Mouse (Mus musculus) kidney, adult 11 months (tissue): ENCODE results near the gene Scube3.
A peak's percentile ranks its signal among the peaks of the same experiment; 100 is the strongest.

Experiments
- DNase-seq: peaks from one replicate; pipeline ENCODE4 v3.0.0; 2022

The Scube3 gene

GRCm38 (mm10) chr17:28135496-28135895 lies 6.4 kb upstream of the Scube3 start:
- DNase-seq, result no peak

- no peak for DNase-seq
Observed at GRCm38 (mm10) chr17:28136266-28136665, 5.7 kb upstream of the Scube3 start.

DNA sequence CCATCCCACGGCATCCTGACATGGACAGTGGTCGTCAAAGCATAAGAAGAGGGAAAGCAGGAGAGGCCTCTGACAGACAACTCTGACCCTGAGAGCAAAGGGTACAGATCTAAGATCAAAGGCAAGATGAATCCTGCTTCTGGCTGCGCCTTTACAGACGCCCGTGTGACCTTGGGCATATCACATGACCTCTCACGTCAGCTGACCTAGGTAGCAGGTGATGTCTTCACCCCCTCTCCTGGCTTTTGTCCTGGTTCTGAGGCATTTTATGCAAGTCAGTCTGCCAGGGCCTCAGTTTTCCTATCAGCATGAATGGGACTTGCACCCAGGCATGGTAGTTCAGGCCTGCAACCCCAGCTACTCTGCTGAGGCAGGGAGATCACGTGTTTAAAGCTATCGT lies 3.9 kb upstream of the Scube3 start:
- DNase-seq, result no peak

GRCm38 (mm10) chr17:28138685-28139084 lies 3.3 kb upstream of the Scube3 start:
- DNase-seq, result no peak

DNA sequence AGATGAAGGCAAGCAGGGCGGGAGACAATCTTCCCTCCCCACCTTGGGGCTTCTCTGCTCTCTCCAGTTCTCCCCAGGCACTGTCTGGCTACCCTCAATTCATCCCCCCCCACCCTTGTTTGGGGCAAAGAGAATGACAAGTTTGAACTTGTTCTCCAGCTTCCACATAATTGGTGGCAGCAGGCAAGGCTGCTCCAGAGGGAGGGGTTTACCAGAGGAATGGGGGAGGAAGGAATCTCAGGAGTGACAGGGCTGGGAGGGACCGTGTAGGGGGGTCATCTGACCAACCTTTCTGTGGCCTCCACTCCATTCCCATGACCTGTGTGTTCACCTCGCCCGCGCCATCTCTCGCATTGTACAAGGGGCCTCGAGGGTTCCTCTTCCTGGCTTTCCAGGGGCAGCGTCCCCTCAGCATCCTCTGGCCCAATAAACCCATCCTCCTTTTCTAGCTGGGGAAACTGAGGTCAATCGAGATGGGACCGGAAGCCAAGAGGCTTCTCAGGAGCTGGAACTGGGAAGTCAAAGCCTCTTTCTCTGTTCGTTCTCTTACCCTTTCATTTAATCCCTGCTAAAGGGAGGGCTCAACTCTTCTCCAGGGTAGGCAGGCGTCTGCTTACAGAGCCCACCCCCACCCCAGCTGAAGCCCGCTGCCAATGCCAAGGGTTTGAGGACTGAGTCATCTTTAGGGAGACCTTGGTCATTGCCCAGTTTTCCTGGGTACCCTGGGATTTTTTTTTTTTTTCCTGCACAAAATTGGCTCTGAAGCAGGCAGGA lies 1.3 kb upstream of the Scube3 start:
- DNase-seq, result no peak

- no peak for DNase-seq
Observed at GRCm38 (mm10) chr17:28141205-28141650, 713 bp upstream of the Scube3 start.

DNA sequence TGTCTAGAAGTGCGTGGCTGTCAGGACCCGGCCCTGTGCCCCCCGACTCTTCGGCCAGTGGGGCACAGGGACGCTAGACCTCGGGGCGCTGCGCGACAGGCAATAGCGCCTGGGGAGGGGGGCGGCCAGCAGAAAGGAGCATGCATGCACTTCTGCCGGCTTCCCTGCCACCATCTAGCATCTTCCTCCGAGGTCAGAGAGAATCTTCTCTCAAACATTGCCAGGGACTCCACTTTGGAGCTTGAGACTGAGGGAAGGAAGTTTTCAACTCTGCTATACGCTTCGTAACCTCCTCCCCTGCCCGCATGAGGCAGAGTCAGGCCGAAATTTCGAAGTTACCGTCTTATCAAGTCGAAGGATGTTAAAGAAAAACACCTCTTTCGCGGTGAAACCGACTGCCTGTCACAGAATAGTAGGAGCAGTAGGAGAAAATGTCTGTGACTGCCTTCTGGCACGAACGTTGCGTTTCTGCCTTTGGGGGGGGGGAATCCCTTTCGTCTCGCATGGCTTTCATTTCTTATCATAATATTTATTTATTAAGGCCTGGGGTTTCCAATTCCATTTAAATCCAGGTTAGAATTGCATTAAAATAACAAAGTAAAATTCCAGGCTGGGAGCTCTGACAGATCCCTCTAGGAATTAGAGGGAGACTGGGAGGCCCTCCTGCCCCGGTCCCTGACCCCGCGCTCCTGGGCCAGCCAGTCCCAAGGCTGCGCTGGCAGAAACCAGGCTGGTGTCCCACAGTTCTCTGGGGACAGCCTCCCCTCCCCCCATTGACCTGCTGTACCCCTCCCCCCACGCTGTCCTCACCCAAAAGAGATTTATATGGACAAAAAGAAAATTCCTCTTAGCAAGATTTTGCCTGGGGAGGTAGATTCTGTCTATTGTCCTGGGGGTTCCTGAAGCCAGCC lies 1.0 kb downstream of the Scube3 start:
- DNase-seq, result no peak

GRCm38 (mm10) chr17:28143751-28144150 lies 1.8 kb downstream of the Scube3 start:
- DNase-seq, result no peak

GRCm38 (mm10) chr17:28144241-28144640 lies 2.3 kb downstream of the Scube3 start:
- DNase-seq, result no peak

DNA sequence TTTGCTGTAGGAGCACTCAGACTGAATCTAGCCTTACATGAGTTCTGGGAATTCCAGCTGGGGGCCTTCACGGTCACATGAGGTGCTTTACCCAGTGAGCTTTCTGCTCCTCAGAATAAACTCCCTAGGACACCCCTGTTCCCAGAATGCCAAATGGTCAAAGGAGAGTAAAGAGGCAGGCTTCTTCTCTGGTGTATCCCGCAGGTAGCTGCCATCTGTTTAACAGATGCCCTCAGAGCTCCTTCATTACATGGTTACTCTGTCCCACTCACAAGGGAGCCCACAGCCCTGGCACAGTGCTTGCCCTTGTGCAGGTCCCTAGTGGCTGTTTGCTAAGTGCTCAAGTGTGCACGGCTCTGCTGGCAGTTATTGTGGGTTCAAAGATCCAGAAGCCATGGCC lies 6.3 kb downstream of the Scube3 start:
- no peak for DNase-seq

GRCm38 (mm10) chr17:28149734-28150133 lies 7.8 kb downstream of the Scube3 start:
- DNase-seq, result no peak

- no peak for DNase-seq
Observed at GRCm38 (mm10) chr17:28150456-28150855, 8.5 kb downstream of the Scube3 start.

GRCm38 (mm10) chr17:28153095-28153494 lies 11.2 kb downstream of the Scube3 start:
- no peak for DNase-seq

GRCm38 (mm10) chr17:28154970-28155369 lies 13.0 kb downstream of the Scube3 start:
- no peak for DNase-seq

- DNase-seq, result no peak
Observed at GRCm38 (mm10) chr17:28160361-28160760, 18.4 kb downstream of the Scube3 start.

GRCm38 (mm10) chr17:28161310-28161881 lies 19.5 kb downstream of the Scube3 start:
- no peak for DNase-seq

- peak; percentile 55 for DNase-seq
Observed at GRCm38 (mm10) chr17:28163666-28164065, 21.7 kb downstream of the Scube3 start.

DNA sequence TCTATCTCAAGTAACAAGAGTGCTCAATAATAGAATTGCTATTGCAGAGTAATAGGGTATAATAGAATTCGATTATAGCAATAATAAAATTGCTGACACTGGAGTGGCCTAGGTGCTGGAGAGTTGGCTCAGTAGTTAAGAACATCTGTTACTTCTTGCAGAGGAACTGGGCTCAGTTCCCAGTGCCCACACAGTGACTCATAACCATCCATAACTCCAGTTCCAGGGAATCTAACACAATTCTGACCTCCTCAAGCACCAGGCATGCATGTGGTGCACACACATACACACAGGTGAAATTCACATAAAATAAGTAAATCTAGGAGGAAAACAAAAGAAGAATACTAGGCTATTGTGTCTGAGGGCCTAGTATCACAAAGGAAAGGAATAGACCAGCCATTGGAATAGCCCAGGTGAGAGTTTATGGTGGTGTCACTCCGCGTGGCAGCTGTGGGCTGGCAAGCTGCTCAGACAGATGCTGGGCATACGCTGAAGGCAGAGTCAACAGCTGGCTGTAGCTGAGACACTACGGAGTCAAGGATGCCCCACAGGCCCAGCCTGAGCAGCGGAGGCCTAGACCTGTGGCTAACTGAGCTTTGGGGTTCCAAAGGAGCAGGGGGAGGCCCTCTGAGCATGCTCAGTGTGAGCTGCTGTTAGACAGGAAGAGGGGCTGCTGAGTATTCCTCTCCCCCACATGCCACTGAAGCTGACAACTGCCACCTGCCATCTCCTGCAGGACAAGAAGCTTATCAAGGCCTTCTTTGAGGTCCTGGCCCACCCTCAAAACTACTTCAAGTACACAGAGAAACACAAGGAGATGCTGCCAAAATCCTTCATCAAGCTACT lies 28.7 kb downstream of the Scube3 start:
- DNase-seq, result no peak

DNA sequence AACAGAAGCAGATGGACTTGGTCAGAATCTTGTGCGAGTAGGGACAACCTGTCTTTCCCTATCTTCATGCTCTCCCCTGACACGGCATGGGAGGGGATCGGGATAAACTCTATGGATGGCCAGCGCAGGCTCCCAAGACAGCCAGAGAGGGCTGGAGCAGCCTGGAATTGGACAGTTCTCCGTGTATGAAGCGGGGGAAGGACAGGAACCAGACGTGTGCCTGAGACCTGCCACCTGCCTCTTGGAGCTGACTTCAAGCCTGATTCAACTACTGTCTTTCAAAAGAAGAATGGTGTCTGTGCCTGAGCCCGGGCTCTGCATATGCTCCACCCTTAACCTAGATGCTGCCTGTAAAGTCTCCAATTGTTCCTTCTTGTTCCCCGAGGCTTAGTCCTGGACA lies 30.7 kb downstream of the Scube3 start:
- DNase-seq, result no peak

DNA sequence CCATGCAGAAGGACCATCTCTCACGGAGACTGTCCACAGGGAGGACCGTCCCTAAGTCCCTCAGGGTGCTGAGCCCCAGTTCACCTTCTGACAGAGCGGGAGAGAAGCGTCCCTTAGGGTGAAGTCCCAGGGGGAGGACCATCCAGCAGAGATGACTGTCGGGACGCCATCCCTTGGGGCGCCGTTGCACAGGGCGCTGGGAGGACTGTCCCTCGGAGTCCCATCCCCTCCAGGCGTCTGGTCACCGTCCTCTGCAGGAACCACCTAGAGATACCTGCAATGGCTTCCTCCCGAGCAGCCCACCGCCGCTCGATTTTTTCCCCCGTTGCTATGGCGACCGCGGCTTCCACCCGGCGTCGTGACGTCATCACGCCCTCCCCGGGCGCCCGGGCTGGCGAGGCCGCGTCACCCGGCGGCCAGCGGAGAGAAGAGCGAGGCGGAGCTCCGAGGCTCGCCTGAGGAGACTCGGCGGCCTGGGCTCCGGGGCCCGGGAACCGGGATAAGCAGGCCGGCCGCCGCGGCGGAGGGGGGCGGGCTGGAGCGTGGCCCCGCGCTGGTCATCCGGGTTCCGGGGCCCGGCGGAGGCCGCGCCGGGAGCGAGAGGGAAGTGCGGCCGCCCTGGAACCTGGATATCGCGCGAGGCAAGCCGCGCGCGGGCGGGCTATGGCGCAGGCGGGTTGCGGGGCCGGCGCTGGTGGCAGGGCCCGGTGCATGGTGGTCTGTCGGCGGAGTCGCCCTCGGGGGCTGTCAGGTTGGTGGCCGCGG lies 35.0 kb downstream of the Scube3 start, which contains the start of gene Zfp523:
Gene Zfp523 (plus strand): TSS at position 355 of the 765 bp plus-strand sequence.
- peak; percentile 89 for DNase-seq

DNA sequence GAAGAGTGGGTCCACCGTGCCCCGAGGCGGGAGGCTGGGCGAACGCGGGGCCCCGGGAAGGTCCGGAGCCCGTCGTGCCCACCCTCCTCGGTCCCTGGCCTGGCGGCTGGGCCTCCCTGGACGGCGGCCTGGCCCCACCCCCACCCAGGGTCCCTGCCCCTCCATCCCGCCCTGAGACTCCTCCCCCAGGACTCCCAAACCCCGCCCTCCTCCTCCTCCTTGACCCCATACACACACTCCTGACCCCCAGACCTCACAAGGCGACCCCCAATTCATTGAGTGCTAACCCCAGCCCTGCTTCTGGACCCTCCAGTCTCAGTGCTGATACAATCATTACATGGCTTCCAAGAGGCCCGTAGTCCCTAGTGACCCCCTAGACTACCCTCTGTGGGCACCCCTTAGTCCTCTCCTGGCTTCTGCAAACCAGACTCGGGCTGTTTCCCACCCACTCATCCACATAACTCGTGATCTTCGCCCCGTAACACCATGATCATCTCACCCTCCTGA lies 35.7 kb downstream of the Scube3 start:
- DNase-seq, result no peak
